Mouse (Mus musculus) right cerebral cortex, postnatal 10 days (tissue): ENCODE results near the gene Ipo9.
A peak's percentile ranks its signal among the peaks of the same experiment; 100 is the strongest.

Experiments used
- DNase-seq, 2 experiments: peaks; one replicate each; pipeline ENCODE4 v3.0.0; 2021; ENCODE audit warnings: low spot score in 2 of 2

The Ipo9 gene

DNA sequence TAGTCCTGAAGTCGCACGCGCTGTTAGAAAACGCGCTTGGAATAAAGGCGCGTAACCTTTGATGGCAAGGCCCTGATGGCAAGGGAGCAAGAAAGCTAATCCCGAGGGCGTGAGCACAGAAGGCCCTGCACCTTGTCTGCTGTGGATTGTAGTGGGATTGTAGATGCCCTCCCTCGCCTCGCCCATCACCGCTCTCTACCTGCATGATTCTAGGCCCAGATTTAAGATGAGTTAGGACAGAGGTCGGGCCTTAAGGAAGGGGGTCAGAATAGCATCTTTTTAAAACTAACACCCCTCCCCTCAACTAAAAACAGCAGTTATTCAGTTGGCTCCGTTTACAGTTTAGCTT is 344 bp upstream of the Ipo9 start:
- no peak for DNase-seq

DNA sequence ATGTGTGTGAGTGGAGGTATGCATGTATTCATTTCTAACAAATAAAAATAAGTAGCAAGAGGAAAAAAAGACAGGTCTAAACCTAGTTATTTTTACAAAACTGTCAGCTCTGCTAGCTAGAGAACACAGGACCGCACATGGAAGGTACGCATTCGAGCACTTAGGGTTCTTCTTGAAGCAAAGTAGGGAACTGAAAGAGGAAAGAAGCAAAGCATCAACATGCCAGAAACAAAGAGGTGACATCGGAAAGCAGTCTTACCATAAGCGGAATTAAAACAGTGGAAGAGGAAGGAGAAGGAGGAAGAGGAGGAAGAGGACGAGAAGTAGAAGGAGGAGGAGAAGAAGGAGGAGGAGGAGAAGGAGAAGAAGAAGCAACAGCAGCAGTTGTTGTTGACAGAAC is 2.9 kb downstream of the Ipo9 start:
- DNase-seq, result no peak

DNA sequence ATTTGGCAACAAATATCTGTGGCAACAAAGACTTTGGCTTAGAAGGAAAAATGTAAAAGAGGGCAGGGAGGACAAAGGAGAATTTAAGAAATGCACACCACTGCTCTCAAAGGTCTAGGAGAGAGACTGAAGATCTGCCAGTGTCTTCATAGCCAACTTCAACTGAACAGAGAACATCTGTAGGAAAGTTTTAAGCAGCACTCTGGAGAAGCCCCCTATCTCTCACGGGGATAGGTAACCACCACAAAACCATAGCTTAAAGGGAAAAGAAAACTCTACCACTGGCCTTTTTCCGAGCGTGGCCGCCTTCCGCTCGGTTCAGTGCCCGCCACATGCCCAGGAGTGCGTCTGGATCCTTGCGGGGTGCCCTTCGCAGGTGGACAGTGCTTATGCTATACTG is 3.7 kb downstream of the Ipo9 start:
- DNase-seq, result no peak

DNA sequence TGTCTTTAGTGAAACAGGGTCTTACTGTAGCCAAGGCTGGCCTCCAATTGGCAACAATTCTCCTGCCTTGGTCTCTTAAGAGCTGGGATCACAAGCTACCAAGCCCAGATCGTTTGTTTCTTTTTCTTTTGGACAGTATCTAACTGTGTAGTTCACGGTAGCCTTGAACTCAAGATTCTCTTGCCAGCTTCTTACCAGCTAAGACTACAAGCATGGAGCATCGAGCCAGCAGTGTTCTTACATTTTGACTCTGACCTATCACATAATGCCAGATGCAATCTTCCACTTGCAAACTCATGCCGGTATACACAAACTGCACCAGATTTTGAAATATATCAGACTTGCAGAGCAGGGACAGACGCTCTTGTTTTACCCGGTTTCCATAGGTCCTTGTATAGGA is 7.5 kb downstream of the Ipo9 start:
- no peak for DNase-seq

- peak; percentile 54 to 61 for DNase-seq
These were observed 16.3 kb downstream of the Ipo9 start for GRCm38 (mm10) chr1:135413996-135414395.

DNA sequence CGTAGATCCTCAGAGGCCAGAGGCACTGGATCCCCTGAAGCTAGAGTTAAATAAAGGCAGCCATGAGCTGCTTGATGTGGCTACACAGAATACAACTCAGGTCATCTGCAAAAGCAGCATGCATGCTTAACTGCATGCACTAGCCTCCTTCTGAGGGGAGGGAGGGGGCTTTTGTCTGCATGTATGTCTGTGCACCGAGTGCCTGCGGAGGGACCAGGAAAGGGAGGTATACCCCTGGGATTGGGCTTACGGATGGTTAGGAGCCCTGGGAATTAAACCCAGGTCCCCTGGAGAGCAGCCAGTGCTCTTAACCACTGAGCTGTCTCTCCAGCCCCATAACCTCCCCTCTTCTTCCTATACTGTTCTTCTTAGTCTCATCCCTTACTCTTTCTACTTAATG is 18.2 kb downstream of the Ipo9 start:
- no peak for DNase-seq

DNA sequence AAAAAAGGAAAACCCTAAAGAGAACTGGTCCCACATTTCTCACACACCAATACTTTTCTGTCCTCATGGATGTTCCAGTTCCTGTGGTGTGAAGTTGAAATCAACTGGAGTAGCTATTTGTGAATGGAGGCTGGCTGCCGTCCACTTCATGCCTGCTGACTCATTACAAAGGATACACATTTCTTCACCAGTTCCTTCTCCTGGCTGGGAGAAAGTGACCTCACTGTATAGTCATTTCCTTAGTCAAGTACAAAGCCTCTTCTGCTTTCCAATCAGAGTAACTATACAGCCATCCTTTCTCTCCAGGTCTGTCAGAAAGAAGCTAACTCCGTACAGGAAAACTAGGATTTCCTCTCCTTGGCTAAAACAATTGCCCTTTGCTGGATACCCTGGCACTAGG is 19.3 kb downstream of the Ipo9 start:
- DNase-seq, result peak; percentile 38 to 55

- DNase-seq, result no peak
These were observed 21.3 kb downstream of the Ipo9 start for GRCm38 (mm10) chr1:135408973-135409372.

- DNase-seq, result no peak
These were observed 24.9 kb downstream of the Ipo9 start for GRCm38 (mm10) chr1:135405356-135405755.

- no peak for DNase-seq
These were observed 28.7 kb downstream of the Ipo9 start for GRCm38 (mm10) chr1:135401452-135402110.

- no peak for DNase-seq
These were observed 30.8 kb downstream of the Ipo9 start for GRCm38 (mm10) chr1:135399466-135399865.

DNA sequence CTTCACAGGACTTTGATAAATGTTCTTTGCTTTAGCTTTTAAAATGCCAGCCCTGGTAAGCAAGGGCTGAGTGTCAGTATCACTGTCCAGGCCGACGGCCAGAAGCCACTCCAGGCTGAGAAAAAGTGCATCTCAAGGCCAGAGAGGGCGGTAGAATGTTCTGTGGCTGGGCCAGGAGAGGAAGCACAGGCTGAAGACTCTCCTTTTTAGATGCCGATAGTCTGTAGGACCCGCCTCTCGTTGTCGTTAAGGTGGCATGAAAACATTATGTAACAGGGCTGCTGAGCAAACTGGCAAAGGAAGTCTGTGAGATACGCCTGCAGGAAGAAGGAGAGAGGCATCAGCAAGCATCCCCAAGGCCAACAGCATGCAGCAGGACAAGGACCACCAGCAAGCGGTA is 45.1 kb downstream of the Ipo9 start:
- no peak for DNase-seq

DNA sequence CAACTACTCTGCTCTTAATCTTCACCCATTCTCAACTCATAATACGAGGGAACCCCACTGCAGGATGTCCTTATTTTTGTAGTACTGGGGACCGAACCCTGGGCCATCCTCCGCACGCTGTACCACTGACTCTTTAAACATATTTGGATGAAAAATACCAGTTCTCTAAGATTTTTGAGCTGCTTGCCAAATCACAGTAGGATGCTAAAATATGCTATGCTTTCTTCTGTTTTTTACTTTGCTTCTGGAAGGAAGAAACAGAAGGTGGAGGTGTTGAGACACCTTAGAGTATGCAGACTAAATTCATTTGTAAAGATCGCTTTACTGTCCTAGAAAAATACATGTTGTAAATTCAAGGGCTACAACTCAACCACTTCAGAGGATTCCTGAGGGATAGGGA is 46.1 kb downstream of the Ipo9 start:
- DNase-seq, result no peak

DNA sequence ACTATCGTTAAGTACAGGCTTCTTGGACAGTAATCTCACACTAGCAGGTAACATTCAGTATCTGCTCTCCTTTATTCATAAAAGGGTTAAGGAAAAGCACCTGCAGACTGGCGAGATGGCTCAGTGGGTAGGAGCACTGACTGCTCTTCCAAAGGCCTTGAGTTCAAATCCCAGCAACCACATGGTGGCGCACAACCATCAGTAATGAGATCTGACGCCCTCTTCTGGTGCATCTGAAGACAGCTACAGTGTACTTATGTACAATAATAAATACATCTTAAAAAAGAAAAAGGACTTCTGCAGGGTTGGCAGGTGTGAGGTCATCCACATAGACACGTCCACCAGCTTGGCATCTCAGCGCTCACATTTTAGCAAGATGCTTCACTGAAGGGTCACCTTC is 48.7 kb downstream of the Ipo9 start:
- peak in 1 of 2 experiments; percentile 44 for DNase-seq

DNA sequence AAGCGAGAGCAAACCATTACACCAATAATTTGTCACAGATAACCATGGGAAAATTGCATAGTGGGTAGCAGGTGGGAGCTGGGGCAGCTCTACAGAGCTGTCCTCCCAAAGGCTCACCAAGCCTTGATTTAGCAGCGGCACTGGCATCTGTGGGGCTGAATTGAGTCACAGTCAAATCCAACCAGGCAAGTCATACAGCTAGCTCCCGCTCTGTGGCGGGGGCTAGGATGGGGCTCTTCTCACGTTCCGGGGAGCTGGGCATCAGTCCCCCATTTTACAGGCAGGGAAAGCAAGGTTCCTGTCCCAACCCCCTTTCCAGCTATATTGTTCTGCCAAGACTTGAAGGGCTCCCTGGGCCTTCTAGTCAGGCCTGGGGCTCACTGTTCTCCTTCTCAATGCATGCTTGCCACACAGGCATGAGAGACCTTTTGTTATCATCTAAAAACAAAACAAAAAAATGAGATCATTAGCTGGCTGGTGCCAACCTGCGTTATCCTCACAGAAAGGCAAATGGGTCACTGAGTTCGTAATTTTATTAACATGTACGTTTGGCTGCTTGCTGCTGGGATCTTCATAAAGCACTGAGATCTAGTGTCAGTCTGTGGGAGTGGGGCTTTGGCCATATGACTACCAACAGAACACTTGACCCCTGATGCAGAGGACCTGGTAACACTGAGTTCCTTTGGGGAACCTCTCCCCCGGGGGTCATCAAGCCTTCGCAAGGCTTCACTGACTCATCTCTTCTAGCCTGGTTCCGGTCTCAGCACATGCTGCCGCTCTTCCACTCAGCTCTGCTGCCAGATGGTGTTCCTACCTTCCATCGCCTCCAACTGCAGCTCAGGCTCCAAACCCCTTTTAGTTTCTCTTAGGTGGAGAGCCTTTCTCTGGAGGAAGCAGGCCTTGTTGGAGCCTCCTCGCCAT is 50.0 kb downstream of the Ipo9 start:
- peak; percentile 68 to 78 for DNase-seq

- no peak for DNase-seq
These were observed 51.3 kb downstream of the Ipo9 start for GRCm38 (mm10) chr1:135379048-135379447.

DNA sequence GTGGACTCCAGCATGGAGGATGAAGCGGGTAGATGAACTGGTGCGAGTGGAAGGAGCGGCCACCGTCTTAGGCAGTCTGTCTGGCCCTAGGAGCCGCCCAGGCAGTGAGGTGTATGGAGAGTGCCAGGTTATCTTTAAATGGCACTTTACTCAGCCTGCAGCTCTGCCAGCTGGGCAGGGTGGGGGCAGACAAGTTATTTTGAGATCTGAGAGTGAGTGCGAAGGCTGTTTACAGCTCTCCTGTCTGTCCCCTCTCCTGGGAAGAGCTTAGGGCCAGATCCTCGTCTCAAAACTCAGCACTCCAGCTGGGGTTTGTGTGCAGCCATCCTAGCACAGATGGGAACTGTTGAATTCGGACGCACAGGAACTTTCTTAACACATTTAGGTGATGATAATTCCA is 51.7 kb downstream of the Ipo9 start:
- peak; percentile 60 to 78 for DNase-seq

DNA sequence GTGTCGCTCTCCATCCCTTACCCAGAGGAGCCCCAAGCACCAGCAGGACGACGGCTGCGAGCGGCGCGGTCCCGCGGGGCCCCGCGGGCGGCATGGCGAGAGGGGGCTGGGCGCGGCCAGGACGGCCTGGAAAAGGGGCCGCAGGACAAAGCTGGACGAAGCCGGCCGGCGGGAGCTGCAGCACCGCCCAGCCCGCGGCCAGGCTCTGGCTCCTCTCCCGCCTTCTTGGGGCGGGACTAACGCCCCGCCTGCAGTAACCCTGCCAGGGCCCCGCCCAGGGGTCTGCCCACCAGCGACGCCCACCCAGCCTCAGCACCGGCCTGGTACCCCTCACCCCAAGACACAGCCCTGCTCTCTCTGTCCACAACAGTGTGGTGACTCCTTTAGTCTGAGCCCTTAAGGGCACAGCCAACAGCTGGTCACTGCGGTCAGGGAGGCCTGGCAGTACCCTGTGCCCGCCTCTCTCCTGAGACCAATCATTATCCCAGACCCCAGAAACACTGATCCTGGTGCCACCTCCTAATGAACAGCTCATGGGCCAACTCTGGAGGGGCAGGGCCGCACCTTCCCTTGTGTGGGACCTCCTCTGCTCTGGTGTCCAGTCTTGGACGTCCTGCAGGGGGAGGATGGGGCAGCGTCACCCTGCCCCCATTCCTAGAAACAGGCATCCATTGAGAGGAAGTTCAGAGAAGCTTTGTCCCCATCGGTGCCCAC is 55.3 kb downstream of the Ipo9 start, which contains the start of gene Shisa4:
Gene Shisa4, minus strand, starts transcription at position 370 of the 714 bp plus-strand sequence.
- peak; percentile 89 to 91 for DNase-seq

- peak in 1 of 2 experiments; percentile 46 for DNase-seq
These were observed 56.0 kb downstream of the Ipo9 start for GRCm38 (mm10) chr1:135374175-135374867.

DNA sequence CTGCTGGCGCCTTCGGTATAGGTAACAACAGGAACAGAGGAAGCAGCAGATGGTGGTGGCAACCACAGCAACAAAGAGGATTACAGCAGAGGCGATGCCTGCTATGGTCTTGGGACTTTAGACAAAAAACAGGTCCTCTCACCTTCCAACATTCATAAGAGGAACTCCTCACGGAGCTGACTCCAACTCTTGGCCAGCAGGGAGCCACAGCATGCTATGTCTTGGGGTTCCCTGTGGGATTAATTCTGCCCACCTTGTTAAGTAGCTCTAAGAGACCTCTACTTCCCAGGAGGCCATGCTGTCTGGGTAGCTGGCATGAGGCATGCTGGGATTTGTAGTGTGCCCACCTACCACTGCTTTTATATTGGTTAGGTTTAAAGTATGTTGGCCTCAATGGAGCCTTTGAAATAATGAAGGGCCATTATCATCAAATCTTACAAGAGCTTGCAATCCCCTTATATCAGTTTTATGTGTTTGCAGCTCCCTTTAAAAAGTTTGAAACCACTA is 57.1 kb downstream of the Ipo9 start:
- no peak for DNase-seq

DNA sequence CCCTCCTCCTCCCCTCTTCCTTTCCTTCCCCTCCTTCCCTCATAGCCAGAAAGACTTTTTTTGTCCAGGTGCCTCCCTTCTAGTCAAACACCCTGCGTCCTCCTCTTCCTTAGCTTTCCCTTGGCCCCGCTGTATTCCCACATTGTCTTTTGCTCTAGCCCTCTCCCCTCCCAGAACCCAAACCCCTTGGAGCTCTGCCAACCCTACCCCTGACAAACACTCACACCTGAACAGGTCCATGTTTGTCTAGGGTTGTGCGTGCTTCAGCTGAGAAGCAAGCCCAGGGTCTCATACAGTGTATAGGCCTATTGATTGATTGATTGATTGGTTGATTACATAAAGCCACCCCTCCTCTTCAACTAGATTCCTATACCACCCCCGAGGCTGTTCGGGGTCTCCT is 60.9 kb downstream of the Ipo9 start:
- no peak for DNase-seq

- peak; percentile 77 to 81 for DNase-seq
These were observed 61.3 kb downstream of the Ipo9 start for GRCm38 (mm10) chr1:135368982-135369381.
